Mouse (Mus musculus) ovary, adult 18-20 months (tissue): ENCODE data around the gene Vmn2r57.
"Not testable (repeated sequence)": the region's sequence is repeated elsewhere in the genome, so short reads cannot be mapped to it uniquely, and the experiment has no call there.

Experiments used
- DNase-seq: peaks from one replicate; pipeline ENCODE4 v3.0.0; 2022; ENCODE audit warnings: low spot score, mixed read lengths

Gene Vmn2r57

DNA sequence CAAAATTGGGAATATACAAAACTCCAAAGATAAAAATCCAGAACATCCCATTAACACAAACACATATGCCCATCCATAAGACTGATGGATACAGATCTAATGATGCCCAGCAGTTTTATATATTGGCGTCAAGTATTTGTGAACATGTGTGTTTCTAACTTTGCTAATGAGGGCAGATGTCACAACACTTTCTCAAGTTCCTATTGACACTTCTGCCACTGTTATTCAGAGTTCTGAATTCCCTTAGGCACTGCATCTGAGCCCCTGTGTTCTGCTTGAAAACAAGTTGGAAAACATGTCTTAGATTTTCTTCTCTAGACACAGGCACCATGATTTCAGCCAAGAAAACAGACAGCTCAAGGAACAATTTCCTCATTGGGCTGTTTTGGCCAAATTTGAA is at the start of gene Vmn2r57:
Gene Vmn2r57 (minus strand): TSS at position 101 of the 400 bp plus-strand sequence.
- not testable (repeated sequence) for DNase-seq

DNA sequence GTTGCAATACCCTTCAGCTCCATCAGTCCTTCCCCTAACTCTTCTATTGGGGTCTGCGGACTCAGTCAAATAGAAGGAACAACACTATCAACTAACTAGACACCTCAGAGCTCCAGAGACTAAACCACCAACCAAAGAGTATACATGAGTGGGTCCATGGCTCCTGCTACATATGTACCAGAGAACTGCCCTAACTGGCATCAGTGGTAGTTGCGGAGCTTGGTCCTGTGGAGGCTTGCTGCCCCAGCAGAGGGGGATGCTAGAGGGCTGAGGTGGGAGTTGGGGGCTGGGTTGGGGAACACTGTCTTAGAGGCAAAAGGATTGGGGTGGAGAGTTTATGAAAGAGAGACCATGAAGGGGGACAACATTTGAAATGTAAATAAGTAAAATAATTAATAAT is 49.4 kb upstream of the Vmn2r57 start:
- DNase-seq = no peak

DNA sequence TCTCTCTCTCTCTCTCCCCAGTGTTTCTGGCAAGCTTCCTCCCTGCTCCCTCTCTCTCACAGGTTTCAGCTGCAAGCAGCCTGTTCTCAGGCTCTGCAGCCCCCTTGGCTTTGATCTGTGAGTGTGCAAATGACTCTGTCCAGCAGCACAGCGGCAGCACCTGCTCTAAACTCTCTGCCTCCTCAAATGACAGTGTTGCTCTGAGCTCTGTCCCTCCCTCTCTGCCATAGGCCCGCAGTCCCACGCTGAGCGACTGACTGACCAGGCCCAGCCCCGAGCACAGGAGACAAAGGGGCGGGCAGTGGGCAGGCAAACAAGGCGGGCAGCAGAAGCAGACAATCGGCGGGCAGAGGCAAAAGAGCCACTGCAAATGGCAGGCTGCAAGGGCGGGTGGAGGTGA is 3.4 kb upstream of the Vmn2r57 start:
- DNase-seq = no peak

DNA sequence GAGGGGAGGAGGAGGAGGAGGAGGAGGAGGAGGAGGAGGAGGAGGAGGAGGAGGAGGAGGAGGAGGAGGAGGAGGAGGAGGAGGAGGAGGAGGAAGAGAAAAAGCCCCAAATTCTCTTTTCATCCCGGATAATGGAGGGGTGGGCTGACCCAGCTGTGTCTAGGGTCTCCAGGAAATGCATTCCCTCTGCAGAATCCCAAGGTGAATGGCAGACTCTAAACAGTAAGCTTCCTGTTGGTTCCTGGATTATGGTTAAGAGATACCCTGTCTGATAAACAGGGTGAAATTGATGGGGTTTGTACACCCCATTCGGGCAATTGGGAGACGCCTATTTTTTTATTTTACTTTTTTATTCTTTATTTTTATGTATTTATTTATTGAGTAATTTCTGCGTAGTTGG is 54.4 kb downstream of the Vmn2r57 start:
- DNase-seq = no peak

DNA sequence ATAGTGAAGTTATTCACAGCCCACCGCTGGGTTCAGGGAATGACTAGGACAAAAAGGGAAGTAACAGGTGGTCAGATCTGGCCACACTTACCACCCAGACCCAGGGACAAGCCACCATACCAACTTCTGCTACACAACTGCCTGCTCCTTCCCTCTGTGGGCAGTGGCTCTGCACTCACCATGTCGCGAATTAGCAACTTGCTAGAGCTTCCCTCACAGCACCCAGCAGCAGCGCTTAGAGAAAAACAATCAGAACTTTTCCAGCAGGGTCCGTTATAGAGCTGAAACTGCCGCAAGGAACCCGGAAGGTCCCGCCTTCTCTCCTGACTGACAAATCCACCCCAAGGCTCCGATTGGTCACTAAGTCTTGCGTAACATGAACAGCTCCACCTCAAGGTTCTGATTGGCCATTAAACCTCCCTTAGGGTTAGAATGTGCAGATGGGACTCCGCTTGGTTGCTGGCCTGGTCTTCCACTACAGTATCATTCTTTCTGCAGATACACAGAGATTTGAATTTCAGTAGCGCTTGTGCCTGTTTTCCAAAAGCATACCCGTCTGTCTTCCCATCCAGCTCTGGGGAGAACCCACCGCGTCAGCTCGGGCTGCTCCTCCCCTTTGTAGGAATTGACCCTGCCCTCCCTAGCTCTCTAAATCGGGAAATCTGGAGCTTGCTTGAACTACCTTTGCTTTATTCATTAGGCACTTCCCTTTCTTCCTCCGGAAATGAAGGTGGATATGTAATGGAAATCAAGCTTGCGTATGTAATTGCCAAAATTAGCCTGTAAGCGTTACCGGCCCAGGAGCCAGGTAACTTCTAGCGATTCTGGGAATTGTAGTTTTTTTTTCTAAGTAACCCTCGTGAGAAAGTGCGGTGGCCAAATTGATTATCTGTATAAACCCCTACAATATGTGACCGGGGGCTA is 55.2 kb downstream of the Vmn2r57 start, which contains the start of gene AI987944:
Gene AI987944 (minus strand): TSS at position 332 of the 924 bp plus-strand sequence.
- DNase-seq = peak; percentile 77
